Mouse (Mus musculus) erythroblast, embryonic 14.5 days (primary cell): ENCODE measurements around the gene Whrn.

Source experiments
- GATA1 ChIP-seq: IDR thresholded peaks from 2 replicates; pipeline ENCODE4 v1.6.1; 2012; ENCODE audit warnings: low read length, inconsistent platforms, mixed read lengths
- TAL1 ChIP-seq: IDR thresholded peaks from 3 replicates; pipeline ENCODE4 v1.6.1; 2012; ENCODE audit warnings: low read length, inconsistent platforms, mixed read lengths

DNA sequence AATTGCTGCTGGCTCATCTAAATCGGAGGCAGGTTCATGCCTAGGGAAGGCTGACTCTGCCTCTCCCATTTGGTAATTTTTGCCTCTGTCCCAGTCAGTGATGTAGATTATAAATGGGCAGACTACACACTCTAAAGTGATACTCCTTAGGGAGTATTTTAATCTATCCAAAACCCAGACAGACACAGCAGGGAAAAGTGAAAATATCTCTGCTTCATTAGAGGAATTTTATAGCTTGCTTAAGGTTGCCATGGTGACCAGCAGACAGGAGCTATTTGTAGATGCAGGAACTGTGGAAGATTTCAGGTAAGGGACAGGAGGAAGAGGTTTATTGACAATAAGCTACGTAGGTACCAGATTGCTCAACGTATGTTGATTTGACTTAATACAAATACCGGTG lies 41.8 kb upstream of the Whrn start:
- TF ChIP-seq GATA1 (no peak), TAL1 (no peak)
